Mouse (Mus musculus) heart, adult 2 months (tissue): Measurements from ENCODE around the gene Spint4. TPM values are rescaled to one million over a fixed set of nuclear protein-coding genes. Genes with fewer than 3 reads are reported as not detected.

ENCODE experiments used
- DNase-seq, 2 experiments: peaks; one replicate each; pipeline ENCODE4 v3.0.0; 2021
- H3K27ac ChIP-seq: fragments of 200-600 bp; 2 replicates; pipeline ENCODE4 v1.8.1; 2022
- H3K27me3 ChIP-seq: fragments of 200-500 bp; 2 replicates; pipeline ENCODE4 v1.6.1; 2012; ENCODE audit warnings: mild to moderate bottlenecking, low read length, inconsistent platforms, mixed read lengths; ENCODE audit not compliant: control insufficient read depth, insufficient read depth
- H3K36me3 ChIP-seq: fragments of 200-500 bp; 2 replicates; pipeline ENCODE4 v1.6.1; 2012; ENCODE audit warnings: low read length, inconsistent platforms; ENCODE audit not compliant: control insufficient read depth, insufficient read depth
- H3K4me1 ChIP-seq: fragments of 200-500 bp; 2 replicates; pipeline ENCODE4 v1.6.1; 2011; ENCODE audit warnings: low read length; ENCODE audit not compliant: control insufficient read depth, insufficient read depth
- H3K4me3 ChIP-seq: fragments of 200-600 bp; 2 replicates; pipeline ENCODE4 v1.8.1; 2022
- H3K79me2 ChIP-seq: fragments of 200-500 bp; replicated peaks from 2 replicates; pipeline ENCODE4 v1.6.1; 2012; ENCODE audit warnings: mild to moderate bottlenecking, inconsistent platforms, low read length, moderate library complexity, mixed read lengths; ENCODE audit not compliant: control insufficient read depth, insufficient read depth
- H3K9ac ChIP-seq: fragments of 200-500 bp; 2 replicates; pipeline ENCODE4 v1.6.1; 2012; ENCODE audit warnings: low read depth, mild to moderate bottlenecking, control low read depth, inconsistent platforms, low read length, mixed read lengths
- CTCF ChIP-seq: fragments of 200-600 bp; IDR thresholded peaks from 2 replicates; pipeline ENCODE4 v1.8.1; 2022; ENCODE audit warnings: antibody characterized with exemption, mild to moderate bottlenecking, moderate library complexity
- EP300 ChIP-seq: fragments of 200-500 bp; IDR thresholded peaks from 2 replicates; pipeline ENCODE4 v1.6.1; 2011; ENCODE audit warnings: low read depth, low read length, control low read depth; ENCODE audit not compliant: insufficient read depth
- POLR2A ChIP-seq: fragments of 200-500 bp; IDR thresholded peaks from 2 replicates; pipeline ENCODE4 v1.6.1; 2011; ENCODE audit warnings: mild to moderate bottlenecking, low read depth, low read length, control low read depth; ENCODE audit not compliant: insufficient read depth
- WGBS: fragments of 180-500 bp; shearing (Covaris S2); methylation state at CpG from one replicate; pipeline ENCODE4 v1.1.7; 2018; 5-methylcytosine and 5-hydroxymethylcytosine counted together
- intact Hi-C: fragments of 180-260 bp; cut with DNase I; formaldehyde crosslinking; loops from one replicate; pipeline ENCODE4 v1.15.1; 2025
- long read RNA-seq: library from polyadenylated mRNA; stranded (forward); transcript quantifications from one replicate; pipeline ENCODE4 v2.0.0, GENCODE M21; 2021
- polyA plus RNA-seq: library from polyadenylated mRNA; depleted of rRNA; stranded (reverse); fragments of >200 nt; gene quantifications from 2 replicates; pipeline ENCODE4 v1.2.3, GENCODE M21; 2012; rRNA removed
- total RNA-seq, 2 experiments: library from RNA; stranded (reverse); gene quantifications; 2 replicates each; pipeline ENCODE4 v1.2.3; 2021

Spint4 gene
- total RNA-seq: not detected
- not detected in 2 replicates for polyA plus RNA-seq
- long read RNA-seq: 0 reads

GRCm38 (mm10) chr2:164698201-164698600 is at the start of gene Spint4:
Gene Spint4, plus strand, starts transcription at chr2:164698501.
- Histone ChIP-seq H3K27me3 (no peaks in the 10 kb centered on the region), H3K36me3 (no peaks in the 10 kb centered on the region), H3K79me2 (no peaks in the 10 kb centered on the region), H3K27ac (no peak within 1 kb of the TSS), H3K4me1 (no peaks in the 10 kb centered on the region), H3K4me3 (no peak within 1 kb of the TSS), H3K9ac (no peak within 1 kb of the TSS)
- no peak for DNase-seq
- intact Hi-C loops: no loop called here
- WGBS: 73% methylated on average over 4 of the region's 4 CpGs
- TF ChIP-seq POLR2A (no peak), EP300 (no peak), CTCF (no peak)

- Histone ChIP-seq H3K79me2 (no peaks in the 10 kb centered on the region), H3K4me1 (no peaks in the 10 kb centered on the region), H3K4me3 (no peak within 1 kb of the TSS), H3K27me3 (no peaks in the 10 kb centered on the region), H3K9ac (no peak within 1 kb of the TSS), H3K27ac (no peak within 1 kb of the TSS), H3K36me3 (no peaks in the 10 kb centered on the region)
- TF ChIP-seq POLR2A (no peak), CTCF (peak; percentile 83)
- DNase-seq: peak; percentile 27 to 37
- 15% methylated on average over 11 of the region's 11 CpGs for WGBS
- intact Hi-C loops: no loop called here
Measured at GRCm38 (mm10) chr2:164655858-164656257, 42.4 kb upstream of the Spint4 start, which contains the start of gene Wfdc10. Gene Wfdc10, plus strand, starts transcription at chr2:164656046.

- no peaks in the 10 kb centered on the region for H3K79me2 ChIP-seq
- no peaks in the 10 kb centered on the region for H3K36me3 ChIP-seq
- TF ChIP-seq POLR2A (no peak), EP300 (no peak), CTCF (no peak)
- H3K27ac ChIP-seq: no peak within 1 kb of the TSS
- intact Hi-C loops: no loop called here
- no peaks in the 10 kb centered on the region for H3K4me1 ChIP-seq
- no peaks in the 10 kb centered on the region for H3K27me3 ChIP-seq
- no peak within 1 kb of the TSS for H3K4me3 ChIP-seq
- no peak within 1 kb of the TSS for H3K9ac ChIP-seq
- DNase-seq: no peak
- WGBS: 73% methylated on average over 9 of the region's 9 CpGs
Measured at GRCm38 (mm10) chr2:164656483-164656882, 41.8 kb upstream of the Spint4 start, which contains the start of gene Wfdc9. Gene Wfdc9, minus strand, starts transcription at chr2:164656583.

GRCm38 (mm10) chr2:164664851-164665250 is 33.5 kb upstream of the Spint4 start:
- Histone ChIP-seq H3K4me1 (no peaks in the 10 kb centered on the region), H3K9ac (no peak overlapping the region), H3K4me3 (no peak overlapping the region), H3K27ac (no peak overlapping the region), H3K79me2 (no peaks in the 10 kb centered on the region), H3K27me3 (no peaks in the 10 kb centered on the region), H3K36me3 (no peaks in the 10 kb centered on the region)
- no peak for DNase-seq
- no peak for TF ChIP-seq EP300
- TF ChIP-seq POLR2A: no peak
- no peak for TF ChIP-seq CTCF
- 79% methylated on average over 7 of the region's 7 CpGs for WGBS
- intact Hi-C loops: no loop called here

- TF ChIP-seq CTCF: no peak
- TF ChIP-seq EP300: no peak
- TF ChIP-seq POLR2A: no peak
- no peak for DNase-seq
- Histone ChIP-seq H3K9ac (no peak overlapping the region), H3K36me3 (no peaks in the 10 kb centered on the region), H3K27ac (no peak overlapping the region), H3K4me3 (no peak overlapping the region), H3K79me2 (no peaks in the 10 kb centered on the region), H3K4me1 (no peaks in the 10 kb centered on the region), H3K27me3 (no peaks in the 10 kb centered on the region)
- intact Hi-C loops: no loop called here
- WGBS: 65% methylated on average over 5 of the region's 5 CpGs
Measured at GRCm38 (mm10) chr2:164670261-164670660, 28.0 kb upstream of the Spint4 start.

GRCm38 (mm10) chr2:164670938-164671337 is 27.4 kb upstream of the Spint4 start:
- intact Hi-C loops: no loop called here
- TF ChIP-seq EP300 (no peak), CTCF (no peak), POLR2A (no peak)
- H3K4me1 ChIP-seq: no peaks in the 10 kb centered on the region
- no peak overlapping the region for H3K9ac ChIP-seq
- 24% methylated on average over 1 of the region's 1 CpGs for WGBS
- no peaks in the 10 kb centered on the region for H3K36me3 ChIP-seq
- H3K27ac ChIP-seq: no peak overlapping the region
- no peaks in the 10 kb centered on the region for H3K79me2 ChIP-seq
- no peak for DNase-seq
- H3K27me3 ChIP-seq: no peaks in the 10 kb centered on the region
- H3K4me3 ChIP-seq: no peak overlapping the region
